Mouse (Mus musculus) kidney, postnatal 0 days (tissue): ENCODE measurements at regions not wholly inside any gene's neighbourhood (a gene's known extent, or its start where the extent isn't known, plus 50 kb on each side); places are given as distances from the start of the nearest gene placed in this dataset.

Source experiments
- ATAC-seq: fragments of 200-750 bp; cut with Nextera tagmentation; replicated peaks from 2 replicates; pipeline ENCODE4 v1.8.0; 2017; ENCODE audit warnings: low read depth, moderate number of reproducible peaks, moderate TSS enrichment, moderate library complexity; ENCODE audit not compliant: low FRiP score
- DNase-seq: peaks from one replicate; pipeline ENCODE4 v3.0.0-alpha.2; 2016; ENCODE audit warnings: low spot score
- H3K27ac ChIP-seq: fragments of 300-500 bp; sonication (generic); 2 replicates; pipeline ENCODE4 v1.5.1; 2014; ENCODE audit warnings: mild to moderate bottlenecking
- H3K27me3 ChIP-seq: fragments of 300-500 bp; sonication (generic); 2 replicates; pipeline ENCODE4 v1.6.1; 2014; ENCODE audit warnings: low read length, mixed read lengths; ENCODE audit not compliant: insufficient read depth
- H3K36me3 ChIP-seq: fragments of 300-500 bp; sonication (generic); 2 replicates; pipeline ENCODE4 v1.6.1; 2014; ENCODE audit warnings: low read length, mixed read lengths; ENCODE audit not compliant: insufficient read depth
- H3K4me1 ChIP-seq: fragments of 300-500 bp; sonication (generic); replicated peaks from 2 replicates; pipeline ENCODE4 v1.6.1; 2014; ENCODE audit warnings: antibody characterized with exemption, low read length, mixed read lengths; ENCODE audit not compliant: insufficient read depth
- H3K4me2 ChIP-seq: fragments of 300-500 bp; sonication (generic); 2 replicates; pipeline ENCODE4 v1.6.1; 2014; ENCODE audit warnings: mild to moderate bottlenecking, low read length, moderate library complexity, mixed read lengths
- H3K4me3 ChIP-seq: fragments of 300-500 bp; sonication (generic); replicated peaks from 2 replicates; pipeline ENCODE4 v1.5.1; 2014; ENCODE audit warnings: low read depth, low read length
- H3K9ac ChIP-seq: fragments of 300-500 bp; sonication (generic); 2 replicates; pipeline ENCODE4 v1.6.1; 2014; ENCODE audit warnings: low read depth, low read length
- H3K9me3 ChIP-seq: fragments of 300-500 bp; sonication (generic); replicated peaks from 2 replicates; pipeline ENCODE4 v1.6.1; 2016; ENCODE audit warnings: low read length, inconsistent platforms, mixed read lengths
- CTCF ChIP-seq: IDR thresholded peaks from 2 replicates; pipeline ENCODE4 v1.5.1; 2016; ENCODE audit warnings: antibody characterized with exemption, low read depth, mild to moderate bottlenecking, moderate library complexity
- WGBS: fragments of 180-500 bp; shearing (Covaris S2); extraction: QIAGEN DNeasy Blood & Tissue Kit; methylation state at CpG from one replicate; pipeline ENCODE4 v1.1.7; 2014; 5-methylcytosine and 5-hydroxymethylcytosine counted together

- ATAC-seq, result no peak
- TF ChIP-seq CTCF, result no peak
- WGBS, result 33% methylated on average over 8 of the region's 8 CpGs
- Histone ChIP-seq H3K4me1 (no peaks in the 10 kb centered on the region), H3K4me3 (no peak overlapping the region), H3K27ac (no peak overlapping the region), H3K9ac (no peak overlapping the region), H3K36me3 (no peaks in the 10 kb centered on the region), H3K27me3 (no peaks in the 10 kb centered on the region), H3K9me3 (no peaks in the 10 kb centered on the region), H3K4me2 (no peak overlapping the region)
- peak; percentile 7 for DNase-seq
Observed at GRCm38 (mm10) chr1:19673448-19674396, 465.0 kb downstream of the Tfap2b start.

GRCm38 (mm10) chr1:19674397-19674770 lies 465.7 kb downstream of the Tfap2b start:
- 9% methylated on average over 3 of the region's 3 CpGs for WGBS
- H3K27ac ChIP-seq, result no peak overlapping the region
- no peak overlapping the region for H3K9ac ChIP-seq
- H3K4me1 ChIP-seq, result no peaks in the 10 kb centered on the region
- DNase-seq, result peak; percentile 2
- H3K36me3 ChIP-seq, result no peaks in the 10 kb centered on the region
- no peak overlapping the region for H3K4me3 ChIP-seq
- H3K4me2 ChIP-seq, result no peak overlapping the region
- no peak for ATAC-seq
- TF ChIP-seq CTCF, result no peak
- H3K27me3 ChIP-seq, result no peaks in the 10 kb centered on the region
- no peaks in the 10 kb centered on the region for H3K9me3 ChIP-seq

GRCm38 (mm10) chr1:19681024-19681778 lies 472.5 kb downstream of the Tfap2b start:
- DNase-seq (no peak), ATAC-seq (no peak)
- no peak overlapping the region for H3K9ac ChIP-seq
- no peak for TF ChIP-seq CTCF
- H3K4me3 ChIP-seq, result no peak overlapping the region
- no peaks in the 10 kb centered on the region for H3K27me3 ChIP-seq
- no peak overlapping the region for H3K27ac ChIP-seq
- no peaks in the 10 kb centered on the region for H3K4me1 ChIP-seq
- no peak overlapping the region for H3K4me2 ChIP-seq
- no peaks in the 10 kb centered on the region for H3K36me3 ChIP-seq
- 38% methylated on average over 12 of the region's 12 CpGs for WGBS
- H3K9me3 ChIP-seq, result no peaks in the 10 kb centered on the region
